ENCODE assay signal across 18 mouse cellular contexts in genomic region chr11:53202459-53203250, GRCm38 (mm10).
"Had no signal": no experiment of that assay in that cellular context is flagged by ENCODE, and none has a peak within 500 bp of the region (broad histone marks: within the 10 kb centered on the region; RNA-seq: fewer than 3 reads in every experiment).

No protein-coding gene starts in this region.

- H3K27me3 ChIP-seq: midbrain, embryonic 12.5 days; neural tube, embryonic 13.5 days; neural tube, embryonic 15.5 days had no signal

- H3K4me3 ChIP-seq: midbrain, embryonic 10.5 days; midbrain, embryonic 12.5 days; myocyte; neural tube, embryonic 13.5 days; neural tube, embryonic 15.5 days had no signal

- H3K36me3 ChIP-seq: midbrain, embryonic 10.5 days; midbrain, embryonic 12.5 days; neural tube, embryonic 13.5 days; neural tube, embryonic 15.5 days had no signal

- H3K9me3 ChIP-seq: midbrain, embryonic 10.5 days; midbrain, embryonic 12.5 days; neural tube, embryonic 15.5 days had no signal

- H3K4me1 ChIP-seq: midbrain, embryonic 10.5 days; midbrain, embryonic 12.5 days; neural tube, embryonic 13.5 days; neural tube, embryonic 15.5 days had no signal

- H3K27ac ChIP-seq: midbrain, embryonic 10.5 days; midbrain, embryonic 12.5 days; neural tube, embryonic 13.5 days; neural tube, embryonic 15.5 days had no signal

- DNase-seq: lung, adult 18-20 months; lung, embryonic 14.5 days; lung, postnatal 10 days; lung, postnatal 4 days; midbrain, embryonic 14.5 days; retina, postnatal 1 day; right cerebral cortex, adult 18-20 months; right cerebral cortex, postnatal 25 days; right cerebral cortex, postnatal 4 days; spleen, adult 18-20 months; thymus, adult 18-20 months; thymus, postnatal 14 days; thymus, postnatal 36 days had no signal

- H3K9ac ChIP-seq: lung, embryonic 14.5 days; midbrain, embryonic 12.5 days; neural tube, embryonic 13.5 days; neural tube, embryonic 15.5 days had no signal
